Comparison of ENCODE assay signal across 27 mouse cellular contexts in genomic region chr16:31641776-31642175, GRCm38 (mm10). TPM values are rescaled to one million over a fixed set of nuclear protein-coding genes. Genes with fewer than 3 reads are reported as not detected.
A peak's percentile ranks its signal among the peaks of the same experiment; 100 is the strongest.
DNase-seq lines count a peak whose midpoint lies in the region; ATAC-seq and TF ChIP-seq lines count a peak whose summit lies in the region.
"Had no signal": no experiment of that assay in that cellular context is flagged by ENCODE, and none has a peak within 500 bp of the region (broad histone marks: within the 10 kb centered on the region; RNA-seq: fewer than 3 reads in every experiment).

No protein-coding gene starts in this region.

- H3K4me3 ChIP-seq in hindbrain, embryonic 10.5 days, result no peak overlapping the region
- no peak overlapping the region for H3K4me3 ChIP-seq in hindbrain, embryonic 12.5 days
- peak overlapping the region; percentile 35 for H3K4me3 ChIP-seq in testis, adult 2 months (ENCODE audit: control insufficient read depth, low read depth, low read length)
- H3K4me3 ChIP-seq in embryonic facial prominence, embryonic 13.5 days, result no peak overlapping the region
- H3K4me3 ChIP-seq: embryonic facial prominence, embryonic 15.5 days; forebrain, embryonic 13.5 days; heart, adult 2 months; heart, embryonic 15.5 days; left cerebral cortex, adult 2 months; liver, embryonic 12.5 days; megakaryocyte, embryonic 14.5 days had no signal

- H3K27ac ChIP-seq in hindbrain, embryonic 10.5 days, result peak overlapping the region; percentile 50; the same call in 1 of the 2 replicates
- H3K27ac ChIP-seq in hindbrain, embryonic 12.5 days, result no peak overlapping the region
- no peak overlapping the region for H3K27ac ChIP-seq in testis, adult 2 months (ENCODE audit: control insufficient read depth, insufficient read depth, low read depth, low read length)
- H3K27ac ChIP-seq in embryonic facial prominence, embryonic 13.5 days, result no peak overlapping the region
- H3K27ac ChIP-seq: embryonic facial prominence, embryonic 15.5 days; forebrain, embryonic 13.5 days; heart, adult 2 months; heart, embryonic 15.5 days; hindbrain, embryonic 14.5 days; left cerebral cortex, adult 2 months; liver, embryonic 12.5 days had no signal

- no peak for DNase-seq in hindbrain, embryonic 10.5 days (ENCODE audit: low spot score)
- no peak for DNase-seq in testis, postnatal 14 days (ENCODE audit: low spot score)
- peak; percentile 63 for DNase-seq in skeletal muscle tissue, adult 2 months (ENCODE audit: low read depth, low spot score)
- DNase-seq in heart, postnatal 36 days, result no peak
- no peak for DNase-seq in yolk sac, embryonic 10.5 days (ENCODE audit: low spot score)
- DNase-seq: adrenal gland, postnatal 25 days; cerebellum, adult 11-12 months; cerebellum, postnatal 36 days; gastrocnemius, postnatal 14 days; heart, adult 2 months; kidney, adult 9 months; left cerebral cortex, postnatal 4 days; lung, adult 2 months; retina, postnatal 1 day; right cerebral cortex, postnatal 4 days; thymus, postnatal 25 days had no signal

- intact Hi-C loops in heart, postnatal 36 days (cut with DNase I), result no loop called here

- no peak for ATAC-seq in hindbrain, embryonic 12.5 days (ENCODE audit: low FRiP score)
- ATAC-seq in embryonic facial prominence, embryonic 13.5 days (ENCODE audit: insufficient number of reproducible peaks, insufficient read depth, low FRiP score, low TSS enrichment, low read depth), result no peak
- ATAC-seq: forebrain, embryonic 13.5 days; liver, embryonic 12.5 days; midbrain, embryonic 16.5 days had no signal

- peaks cover 19% of the 10 kb centered on the region for H3K4me1 ChIP-seq in hindbrain, embryonic 10.5 days (replicated peaks)
- H3K4me1 ChIP-seq in hindbrain, embryonic 12.5 days, result peaks cover 12% of the 10 kb centered on the region
- peaks cover 6% of the 10 kb centered on the region; the same call in 1 of the 2 replicates for H3K4me1 ChIP-seq in testis, adult 2 months (ENCODE audit: control insufficient read depth, insufficient read depth, low read length)
- peaks cover 17% of the 10 kb centered on the region for H3K4me1 ChIP-seq in embryonic facial prominence, embryonic 13.5 days
- H3K4me1 ChIP-seq: forebrain, embryonic 13.5 days had no signal

- H3K4me2 ChIP-seq in hindbrain, embryonic 12.5 days (replicated peaks), result no peak overlapping the region
- no peak overlapping the region for H3K4me2 ChIP-seq in embryonic facial prominence, embryonic 13.5 days
- H3K4me2 ChIP-seq: embryonic facial prominence, embryonic 15.5 days; forebrain, embryonic 13.5 days; heart, embryonic 15.5 days; hindbrain, embryonic 14.5 days; liver, embryonic 12.5 days had no signal

- TF ChIP-seq CTCF in testis, adult 2 months (IDR thresholded peaks at IDR 0.05; ENCODE audit: control insufficient read depth, insufficient read depth, insufficient replicate concordance, low read depth, low read length), result no peak

- 59% methylated on average over 4 of the region's 4 CpGs for WGBS in hindbrain, embryonic 10.5 days
- 64% methylated on average over 4 of the region's 4 CpGs for WGBS in hindbrain, embryonic 12.5 days
- WGBS in embryonic facial prominence, embryonic 13.5 days, result 22% methylated on average over 4 of the region's 4 CpGs

- H3K9me3 ChIP-seq in hindbrain, embryonic 10.5 days, result no peaks in the 10 kb centered on the region
- H3K9me3 ChIP-seq in hindbrain, embryonic 12.5 days (replicated peaks), result 0 out of 2 replicates have a peak, but pooled peaks cover 3% of the 10 kb centered on the region
- no peaks in the 10 kb centered on the region for H3K9me3 ChIP-seq in embryonic facial prominence, embryonic 13.5 days
- H3K9me3 ChIP-seq: embryonic facial prominence, embryonic 15.5 days; forebrain, embryonic 13.5 days; heart, embryonic 15.5 days had no signal

- no peak overlapping the region for H3K9ac ChIP-seq in hindbrain, embryonic 12.5 days
- 0 out of 2 replicates have a peak overlapping the region, but pooled peaks have one; percentile 11 for H3K9ac ChIP-seq in embryonic facial prominence, embryonic 13.5 days
- H3K9ac ChIP-seq: embryonic facial prominence, embryonic 15.5 days; forebrain, embryonic 13.5 days; heart, embryonic 15.5 days; hindbrain, embryonic 14.5 days; liver, embryonic 12.5 days had no signal

- no peaks in the 10 kb centered on the region for H3K27me3 ChIP-seq in hindbrain, embryonic 10.5 days (ENCODE audit: insufficient read depth, poor library complexity, severe bottlenecking)
- H3K27me3 ChIP-seq in hindbrain, embryonic 12.5 days, result no peaks in the 10 kb centered on the region
- H3K27me3 ChIP-seq in testis, adult 2 months (ENCODE audit: control insufficient read depth, insufficient read depth, low read length), result no peaks in the 10 kb centered on the region
- no peaks in the 10 kb centered on the region for H3K27me3 ChIP-seq in embryonic facial prominence, embryonic 13.5 days
- H3K27me3 ChIP-seq: embryonic facial prominence, embryonic 15.5 days; forebrain, embryonic 13.5 days; heart, embryonic 15.5 days; liver, embryonic 12.5 days had no signal

- no peaks in the 10 kb centered on the region for H3K36me3 ChIP-seq in hindbrain, embryonic 10.5 days
- no peaks in the 10 kb centered on the region for H3K36me3 ChIP-seq in hindbrain, embryonic 12.5 days
- no peaks in the 10 kb centered on the region for H3K36me3 ChIP-seq in testis, adult 2 months (ENCODE audit: control insufficient read depth, insufficient read depth, low read length)
- H3K36me3 ChIP-seq in embryonic facial prominence, embryonic 13.5 days, result no peaks in the 10 kb centered on the region
- H3K36me3 ChIP-seq: embryonic facial prominence, embryonic 15.5 days; heart, embryonic 15.5 days; liver, embryonic 12.5 days had no signal

- TF ChIP-seq POLR2A in testis, adult 2 months (IDR thresholded peaks at IDR 0.05; ENCODE audit: control insufficient read depth, low read depth, low read length), result no peak

RNA-seq across cellular contexts. Expression of gene Dlg1, which starts 21.5 kb away (rescaled TPM):
- 16.9 and 24.0 TPM in 2 replicates for polyA plus RNA-seq in hindbrain, embryonic 10.5 days (2016; fragmentation: Nextera tagmentation; extraction: Ambion mirVana)
- 26.9 and 27.9 TPM in 2 replicates for polyA plus RNA-seq in hindbrain, embryonic 12.5 days (2016; fragmentation: Nextera tagmentation; extraction: Ambion mirVana)
- polyA plus RNA-seq in testis, adult 2 months (2012; rRNA removed), result 9.3 and 12.9 TPM in 2 replicates
- 33.0 and 34.8 TPM in 2 replicates for polyA plus RNA-seq in embryonic facial prominence, embryonic 13.5 days (2015; fragmentation: Nextera tagmentation; extraction: Ambion mirVana)
- total RNA-seq in heart, postnatal 36 days (2021), result 10 to 100 TPM; 51.8 to 53.4 TPM
